Mouse (Mus musculus) B cell, adult 2 months (primary cell): ENCODE results near the gene Rbm20.
A peak's percentile ranks its signal among the peaks of the same experiment; 100 is the strongest.

Source experiments
- DNase-seq, 2 experiments: peaks; one replicate each; pipeline ENCODE4 v3.0.0; 2022

Rbm20 gene

GRCm38 (mm10) chr19:53854978-53855377 is 177.9 kb downstream of the Rbm20 start:
- no peak for DNase-seq

- no peak for DNase-seq
These were observed 178.7 kb downstream of the Rbm20 start for GRCm38 (mm10) chr19:53855781-53856180.

GRCm38 (mm10) chr19:53856794-53857193 is 179.7 kb downstream of the Rbm20 start:
- DNase-seq = no peak

GRCm38 (mm10) chr19:53857962-53858361 is 180.9 kb downstream of the Rbm20 start:
- no peak for DNase-seq

GRCm38 (mm10) chr19:53859149-53859548 is 182.0 kb downstream of the Rbm20 start:
- DNase-seq = no peak

GRCm38 (mm10) chr19:53859593-53859992 is 182.5 kb downstream of the Rbm20 start:
- no peak for DNase-seq

GRCm38 (mm10) chr19:53861346-53861745 is 184.2 kb downstream of the Rbm20 start:
- no peak for DNase-seq

GRCm38 (mm10) chr19:53862573-53863246 is 185.6 kb downstream of the Rbm20 start:
- DNase-seq = no peak

GRCm38 (mm10) chr19:53867238-53867637 is 190.1 kb downstream of the Rbm20 start:
- DNase-seq = no peak

GRCm38 (mm10) chr19:53868125-53868524 is 191.0 kb downstream of the Rbm20 start:
- DNase-seq = no peak

GRCm38 (mm10) chr19:53868796-53869195 is 191.7 kb downstream of the Rbm20 start:
- no peak for DNase-seq

GRCm38 (mm10) chr19:53869427-53870385 is 192.6 kb downstream of the Rbm20 start:
- peak; percentile 77 to 81 for DNase-seq

GRCm38 (mm10) chr19:53870568-53870967 is 193.5 kb downstream of the Rbm20 start:
- no peak for DNase-seq

GRCm38 (mm10) chr19:53871502-53871901 is 194.4 kb downstream of the Rbm20 start:
- DNase-seq = peak; percentile 46 to 50

- DNase-seq = no peak
These were observed 196.0 kb downstream of the Rbm20 start for GRCm38 (mm10) chr19:53872994-53873713.

GRCm38 (mm10) chr19:53875246-53875645 is 198.1 kb downstream of the Rbm20 start:
- no peak for DNase-seq

GRCm38 (mm10) chr19:53877779-53878178 is 200.7 kb downstream of the Rbm20 start:
- DNase-seq = no peak

- DNase-seq = no peak
These were observed 203.4 kb downstream of the Rbm20 start for GRCm38 (mm10) chr19:53880460-53880859.

GRCm38 (mm10) chr19:53881786-53882185 is 204.7 kb downstream of the Rbm20 start:
- no peak for DNase-seq

- no peak for DNase-seq
These were observed 208.3 kb downstream of the Rbm20 start for GRCm38 (mm10) chr19:53885450-53885849.

GRCm38 (mm10) chr19:53886576-53887370 is 209.7 kb downstream of the Rbm20 start:
- DNase-seq = no peak

- DNase-seq = no peak
These were observed 210.7 kb downstream of the Rbm20 start for GRCm38 (mm10) chr19:53887822-53888221.
